Mouse (Mus musculus): ENCODE measurements around the gene Ift140. TPM values are rescaled to one million over a fixed set of nuclear protein-coding genes. Genes with fewer than 3 reads are reported as not detected.

Gene Ift140
- polyA plus RNA-seq, 1 experiment from 2014 or later = 42.7 TPM

- Histone ChIP-seq H3K9ac (replicated peaks) (no peak overlapping the region), H3K27me3 (ENCODE audit: insufficient read depth, low read length) (no peaks in the 10 kb centered on the region), H3K36me3 (replicated peaks; ENCODE audit: insufficient read depth, low read length) (peaks cover 18% of the 10 kb centered on the region), H3K4me1 (ENCODE audit: insufficient read depth) (no peaks in the 10 kb centered on the region), H3K4me2 (ENCODE audit: low read depth, low read length) (no peak overlapping the region), H3K9me3 (ENCODE audit: low read length) (no peaks in the 10 kb centered on the region), H3K4me3 (ENCODE audit: low read depth, low read length) (no peak overlapping the region), H3K27ac (ENCODE audit: low read depth) (no peak overlapping the region)
- ATAC-seq (no peak), DNase-seq (no peak)
- no peak for TF ChIP-seq EP300 (IDR thresholded peaks at IDR 0.05; ENCODE audit: low read depth)
- TF ChIP-seq CTCF (IDR thresholded peaks at IDR 0.05; ENCODE audit: low read depth) = no peak
- WGBS (ENCODE audit: insufficient replicate concordance) = 82% methylated on average over 9 of the region's 9 CpGs
Measured at GRCm38 (mm10) chr17:25053274-25053673, 37.4 kb downstream of the Ift140 start.

DNA sequence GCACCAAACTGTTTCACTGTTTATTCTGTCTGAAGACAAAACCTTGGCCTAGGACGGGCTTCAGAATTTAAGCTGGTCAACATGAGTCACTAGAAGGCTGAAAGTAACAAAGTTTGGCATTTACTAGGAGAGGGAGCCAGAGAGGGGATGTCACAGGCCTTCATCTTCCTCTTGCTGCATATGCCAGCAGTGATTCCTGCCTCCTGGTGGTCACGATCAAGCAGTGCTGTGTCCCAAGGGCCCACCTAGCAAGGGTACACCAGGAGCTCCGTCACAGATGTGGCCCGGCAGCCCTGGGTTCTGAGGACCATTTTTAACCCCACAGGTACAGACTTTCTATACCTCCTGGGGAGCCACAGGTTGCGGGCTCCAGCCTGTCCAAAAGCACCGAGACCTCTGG, 41.2 kb downstream of the Ift140 start:
- Histone ChIP-seq H3K27me3 (ENCODE audit: insufficient read depth, low read length) (no peaks in the 10 kb centered on the region), H3K4me2 (ENCODE audit: low read depth, low read length) (no peak overlapping the region), H3K9ac (replicated peaks) (no peak overlapping the region), H3K27ac (ENCODE audit: low read depth) (no peak overlapping the region), H3K4me3 (ENCODE audit: low read depth, low read length) (no peak overlapping the region), H3K36me3 (replicated peaks; ENCODE audit: insufficient read depth, low read length) (peaks cover 20% of the 10 kb centered on the region), H3K9me3 (ENCODE audit: low read length) (no peaks in the 10 kb centered on the region), H3K4me1 (ENCODE audit: insufficient read depth) (no peaks in the 10 kb centered on the region)
- TF ChIP-seq EP300 (IDR thresholded peaks at IDR 0.05; ENCODE audit: low read depth) (no peak), CTCF (IDR thresholded peaks at IDR 0.05; ENCODE audit: low read depth) (peak; percentile 32; the same call in 1 of the 2 replicates)
- no peak for DNase-seq
- 76% methylated on average over 6 of the region's 6 CpGs for WGBS (ENCODE audit: insufficient replicate concordance)
- ATAC-seq = no peak

GRCm38 (mm10) chr17:25063261-25063660, 47.4 kb downstream of the Ift140 start:
- no peak overlapping the region for H3K27ac ChIP-seq (ENCODE audit: low read depth)
- WGBS (ENCODE audit: insufficient replicate concordance) = 93% methylated on average over 4 of the region's 4 CpGs

DNA sequence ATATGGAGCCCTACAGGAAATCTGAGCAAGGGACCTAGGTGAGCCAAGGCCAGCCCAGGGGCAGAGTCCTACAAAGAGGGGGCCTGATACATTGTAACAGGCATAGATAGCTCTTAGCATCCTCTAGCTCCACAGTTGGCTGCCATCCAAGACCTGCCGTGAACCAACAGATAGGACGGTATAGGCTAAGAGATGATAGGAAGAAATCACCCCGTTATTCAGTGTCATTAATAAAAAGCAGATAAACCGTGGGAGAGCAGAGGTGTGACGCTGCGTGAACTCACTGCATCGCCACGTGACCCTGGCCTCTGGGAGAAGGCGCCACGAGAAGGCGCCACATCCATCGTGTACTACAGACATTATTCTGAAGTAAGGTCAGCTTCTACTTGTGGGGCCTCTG, 48.0 kb downstream of the Ift140 start:
- peak; percentile 31; the same call in 1 of the 2 replicates for ATAC-seq
- Histone ChIP-seq H3K27me3 (ENCODE audit: insufficient read depth, low read length) (no peaks in the 10 kb centered on the region), H3K27ac (ENCODE audit: low read depth) (no peak overlapping the region), H3K4me2 (ENCODE audit: low read depth, low read length) (no peak overlapping the region), H3K4me3 (ENCODE audit: low read depth, low read length) (no peak overlapping the region), H3K9me3 (ENCODE audit: low read length) (no peaks in the 10 kb centered on the region), H3K36me3 (replicated peaks; ENCODE audit: insufficient read depth, low read length) (no peaks in the 10 kb centered on the region), H3K4me1 (ENCODE audit: insufficient read depth) (peaks cover 30% of the 10 kb centered on the region), H3K9ac (replicated peaks) (no peak overlapping the region)
- DNase-seq = peak; percentile 52
- WGBS (ENCODE audit: insufficient replicate concordance) = 53% methylated on average over 12 of the region's 12 CpGs
- TF ChIP-seq EP300 (IDR thresholded peaks at IDR 0.05; ENCODE audit: low read depth) (no peak), CTCF (IDR thresholded peaks at IDR 0.05; ENCODE audit: low read depth) (no peak)

More at GRCm38 (mm10) chr17:25063261-25063660, 47.4 kb downstream of the Ift140 start:
- no peak overlapping the region for H3K4me3 ChIP-seq (ENCODE audit: low read depth, low read length)
- H3K4me1 ChIP-seq (ENCODE audit: insufficient read depth) = peaks cover 25% of the 10 kb centered on the region
- H3K27me3 ChIP-seq (ENCODE audit: insufficient read depth, low read length) = no peaks in the 10 kb centered on the region
- 0 out of 2 replicates have a peak, but pooled peaks cover 3% of the 10 kb centered on the region for H3K36me3 ChIP-seq (replicated peaks; ENCODE audit: insufficient read depth, low read length)
- no peak for ATAC-seq
- DNase-seq = no peak
- H3K9ac ChIP-seq (replicated peaks) = no peak overlapping the region
- TF ChIP-seq CTCF (IDR thresholded peaks at IDR 0.05; ENCODE audit: low read depth) = no peak
- H3K9me3 ChIP-seq (ENCODE audit: low read length) = no peaks in the 10 kb centered on the region
- no peak overlapping the region for H3K4me2 ChIP-seq (ENCODE audit: low read depth, low read length)

GRCm38 (mm10) chr17:25064351-25064750, 48.5 kb downstream of the Ift140 start:
- peak; percentile 41; the same call in 1 of the 2 replicates for ATAC-seq
- TF ChIP-seq EP300 (IDR thresholded peaks at IDR 0.05; ENCODE audit: low read depth) (peak; percentile 9; the same call in 1 of the 2 replicates), CTCF (IDR thresholded peaks at IDR 0.05; ENCODE audit: low read depth) (peak; percentile 13; the same call in 1 of the 2 replicates)
- H3K4me2 ChIP-seq (ENCODE audit: low read depth, low read length) = no peak overlapping the region
- no peaks in the 10 kb centered on the region for H3K27me3 ChIP-seq (ENCODE audit: insufficient read depth, low read length)
- no peak overlapping the region for H3K9ac ChIP-seq (replicated peaks)
- H3K4me1 ChIP-seq (ENCODE audit: insufficient read depth) = peaks cover 30% of the 10 kb centered on the region
- no peak overlapping the region for H3K4me3 ChIP-seq (ENCODE audit: low read depth, low read length)
- WGBS (ENCODE audit: insufficient replicate concordance) = 61% methylated on average over 9 of the region's 9 CpGs
- no peaks in the 10 kb centered on the region for H3K9me3 ChIP-seq (ENCODE audit: low read length)
- no peak for DNase-seq
- no peaks in the 10 kb centered on the region for H3K36me3 ChIP-seq (replicated peaks; ENCODE audit: insufficient read depth, low read length)
- 0 out of 2 replicates have a peak overlapping the region, but pooled peaks have one; percentile 3 for H3K27ac ChIP-seq (ENCODE audit: low read depth)

- TF ChIP-seq EP300 (IDR thresholded peaks at IDR 0.05; ENCODE audit: low read depth) (no peak), CTCF (IDR thresholded peaks at IDR 0.05; ENCODE audit: low read depth) (no peak)
- Histone ChIP-seq H3K9ac (replicated peaks) (no peak overlapping the region), H3K4me2 (ENCODE audit: low read depth, low read length) (no peak overlapping the region), H3K4me3 (ENCODE audit: low read depth, low read length) (no peak overlapping the region), H3K4me1 (ENCODE audit: insufficient read depth) (peaks cover 30% of the 10 kb centered on the region), H3K36me3 (replicated peaks; ENCODE audit: insufficient read depth, low read length) (no peaks in the 10 kb centered on the region), H3K9me3 (ENCODE audit: low read length) (no peaks in the 10 kb centered on the region), H3K27me3 (ENCODE audit: insufficient read depth, low read length) (no peaks in the 10 kb centered on the region), H3K27ac (ENCODE audit: low read depth) (no peak overlapping the region)
- DNase-seq (no peak), ATAC-seq (no peak)
- 72% methylated on average over 3 of the region's 3 CpGs for WGBS (ENCODE audit: insufficient replicate concordance)
Measured at GRCm38 (mm10) chr17:25065189-25065588, 49.3 kb downstream of the Ift140 start.

Data from liver, postnatal 0 days (tissue).